Mouse (Mus musculus) brain, embryonic 14.5 days (tissue): ENCODE results near the gene Foxd2.
A peak's percentile ranks its signal among the peaks of the same experiment; 100 is the strongest.

Experiments used
- CTCF ChIP-seq: fragments of 200-500 bp; IDR thresholded peaks from 2 replicates; pipeline ENCODE4 v1.5.1; 2012; ENCODE audit warnings: inconsistent platforms, mild to moderate bottlenecking, moderate library complexity, borderline replicate concordance; ENCODE audit not compliant: insufficient read depth, insufficient read length; ENCODE audit errors: extremely low read depth
- POLR2A ChIP-seq: fragments of 200-500 bp; IDR thresholded peaks from 2 replicates; pipeline ENCODE4 v1.6.1; 2012; ENCODE audit warnings: mild to moderate bottlenecking, inconsistent platforms, borderline replicate concordance; ENCODE audit not compliant: poor library complexity, insufficient read depth, insufficient read length, severe bottlenecking; ENCODE audit errors: extremely low read depth

DNA sequence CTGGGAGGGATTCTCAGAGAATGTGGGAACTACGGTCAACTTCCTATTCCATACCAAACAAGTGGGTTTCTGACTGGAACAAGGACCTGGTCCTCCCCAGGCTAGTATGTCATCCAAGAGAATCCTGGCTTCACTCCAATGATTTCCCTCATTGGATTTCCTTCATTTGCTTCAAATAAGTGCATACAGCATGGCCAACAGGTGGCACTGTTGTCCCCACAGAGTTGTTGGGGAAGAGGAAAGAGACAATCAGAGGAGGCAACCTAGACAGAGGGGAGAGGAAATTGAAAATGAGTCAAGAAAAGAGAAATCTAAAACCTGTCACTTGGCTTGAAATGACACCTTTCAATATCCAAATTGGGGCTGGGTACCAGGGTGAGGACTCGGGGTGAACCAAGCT, 8.4 kb upstream of the Foxd2 start:
- TF ChIP-seq CTCF (peak; percentile 62; the same call in 1 of the 2 replicates), POLR2A (no peak)
